Mouse (Mus musculus) right cerebral cortex, adult 18-20 months (tissue): ENCODE results near the gene Nr6a1.
A peak's percentile ranks its signal among the peaks of the same experiment; 100 is the strongest.

ENCODE experiments used
- DNase-seq: peaks from one replicate; pipeline ENCODE4 v3.0.0; 2022; ENCODE audit warnings: mixed read lengths

Nr6a1 gene

DNA sequence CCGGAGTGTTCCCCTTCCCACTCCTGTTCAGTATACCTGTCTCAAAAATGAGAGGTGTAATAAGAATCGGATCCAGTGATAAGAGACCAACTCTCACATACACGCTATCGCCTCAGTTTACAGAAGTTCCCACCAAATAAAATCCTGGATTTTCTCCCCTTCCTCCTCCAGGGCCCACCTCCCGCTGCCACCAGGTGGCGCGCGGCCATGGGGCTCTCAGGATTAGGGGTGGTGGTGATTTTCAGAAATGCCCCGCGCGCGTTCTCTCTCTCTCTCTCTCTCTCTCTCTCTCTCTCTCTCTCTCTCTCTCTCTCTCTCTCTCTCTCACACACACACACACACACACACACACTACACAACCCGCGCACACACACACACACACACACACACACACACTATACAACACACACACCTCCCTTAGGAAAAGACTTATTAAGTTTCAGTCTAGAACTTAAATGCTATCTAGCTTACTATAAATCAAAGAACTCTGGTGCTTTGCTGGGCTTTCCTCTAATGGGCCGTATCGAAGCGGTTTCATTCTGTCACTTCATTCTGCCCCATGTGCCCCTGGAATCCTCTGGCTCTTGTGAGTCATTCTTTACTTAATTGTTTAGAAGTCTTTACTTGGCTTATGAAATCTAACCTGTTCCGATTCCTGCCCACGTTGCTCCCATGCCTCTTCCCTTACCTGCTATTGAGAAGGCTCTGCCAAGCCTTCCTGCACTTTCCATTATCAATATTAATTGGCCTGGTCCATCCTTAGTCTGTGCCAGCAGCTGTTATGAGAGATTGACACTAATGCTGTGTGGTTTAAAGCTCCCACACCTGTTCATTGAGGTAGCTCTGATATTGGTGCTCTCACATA is at the start of gene Nr6a1:
Gene Nr6a1, minus strand, starts transcription at position 574 of the 865 bp plus-strand sequence.
- peak; percentile 55 for DNase-seq

DNA sequence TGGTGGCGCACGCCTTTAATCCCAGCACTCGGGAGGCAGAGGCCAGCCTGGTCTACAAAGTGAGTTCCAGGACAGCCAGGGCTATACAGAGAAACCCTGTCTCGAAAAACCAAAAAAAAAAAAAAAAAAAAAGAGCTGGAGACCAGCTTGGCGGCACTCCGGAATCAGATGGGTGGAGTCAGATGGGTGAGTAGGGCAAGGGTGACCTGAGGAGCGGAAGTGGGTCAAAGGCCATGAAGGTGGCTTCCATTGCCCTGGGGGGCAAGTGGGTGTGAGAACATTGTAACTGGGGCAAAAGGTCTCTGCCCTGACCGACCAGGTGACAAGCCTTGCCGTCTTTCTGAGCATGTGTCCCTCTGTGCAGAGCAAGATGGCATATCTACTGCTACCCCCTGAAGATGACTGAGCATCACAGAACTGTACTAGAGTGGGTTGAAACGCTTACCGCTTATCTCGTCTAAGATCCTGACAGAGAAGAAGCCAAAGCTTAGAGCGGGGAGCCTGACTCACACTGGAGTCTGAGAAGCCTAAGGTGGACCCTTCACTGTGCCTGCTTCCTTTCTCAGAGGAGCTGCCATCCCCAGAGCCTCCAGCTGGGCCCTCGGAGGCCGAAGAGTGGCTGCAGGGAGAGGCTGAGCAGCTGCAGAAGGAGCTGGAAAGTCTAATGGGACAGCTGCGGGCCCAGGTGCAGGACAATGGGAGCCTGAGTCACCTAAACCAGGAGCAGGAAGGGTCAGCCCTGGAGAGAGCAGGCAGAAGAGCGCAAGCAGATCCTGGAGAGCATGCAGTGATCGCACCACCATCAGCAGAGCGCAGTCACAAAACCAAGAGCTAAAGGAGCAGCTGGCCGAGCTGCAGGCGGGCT is 48.7 kb upstream of the Nr6a1 start:
- DNase-seq, result no peak

DNA sequence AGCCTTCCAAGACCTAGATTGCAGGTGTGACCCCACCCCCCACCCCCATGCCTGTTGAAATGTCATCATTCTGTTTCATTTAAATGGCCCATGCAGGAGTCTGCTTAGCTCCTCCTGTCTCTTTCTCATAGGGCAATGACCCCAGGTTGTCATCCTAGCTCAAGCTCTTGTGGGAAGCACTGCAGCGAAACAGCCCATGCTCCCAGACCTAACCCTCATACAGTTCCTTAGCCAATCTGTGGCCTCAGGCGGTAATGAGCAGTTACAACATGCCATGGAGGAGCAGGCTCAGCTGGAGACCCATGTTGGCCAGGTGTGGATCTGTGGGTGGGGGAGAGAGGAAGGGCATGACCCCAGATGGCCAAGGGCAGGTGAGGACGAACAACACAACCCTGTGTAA is 47.7 kb upstream of the Nr6a1 start:
- DNase-seq, result no peak

DNA sequence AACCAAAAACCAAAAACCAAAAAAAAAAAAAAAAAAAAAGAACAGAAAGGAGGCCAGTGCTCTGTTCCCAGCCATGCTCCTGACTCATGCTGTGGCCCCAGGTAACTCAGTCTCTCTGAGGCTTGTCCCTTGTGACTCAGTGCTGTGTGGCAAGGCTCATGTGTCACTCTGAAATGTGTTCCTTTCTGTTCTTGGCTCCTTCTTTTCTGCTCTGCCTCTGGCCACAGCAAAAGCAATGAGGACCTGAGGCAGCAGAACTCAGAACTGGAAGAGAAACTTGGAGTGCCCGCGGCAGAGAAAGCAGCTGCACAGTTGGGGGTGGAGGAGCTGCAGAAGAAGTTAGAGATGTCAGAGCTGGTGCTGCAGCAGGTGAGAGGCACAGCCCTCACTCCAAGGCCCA is 46.7 kb upstream of the Nr6a1 start:
- DNase-seq, result no peak

DNA sequence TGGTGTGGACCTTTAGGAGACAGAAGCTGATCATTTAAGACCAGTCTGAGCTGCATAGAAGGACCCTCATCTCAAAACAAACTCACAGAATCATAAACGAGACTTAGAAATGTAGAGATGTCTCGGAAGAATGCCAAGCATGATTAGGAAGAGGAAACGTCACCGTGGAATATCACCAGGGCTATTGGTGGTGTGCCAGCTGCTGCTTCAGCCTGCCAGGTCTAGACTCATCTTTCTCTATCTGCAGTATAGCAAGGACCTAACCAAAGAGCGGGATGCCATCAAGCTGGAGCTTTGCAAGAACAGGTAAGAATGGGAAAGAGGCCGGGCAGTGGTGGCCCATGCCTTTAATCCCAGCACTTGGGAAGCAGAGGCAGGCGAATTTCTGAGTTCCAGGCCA is 46.2 kb upstream of the Nr6a1 start:
- no peak for DNase-seq

DNA sequence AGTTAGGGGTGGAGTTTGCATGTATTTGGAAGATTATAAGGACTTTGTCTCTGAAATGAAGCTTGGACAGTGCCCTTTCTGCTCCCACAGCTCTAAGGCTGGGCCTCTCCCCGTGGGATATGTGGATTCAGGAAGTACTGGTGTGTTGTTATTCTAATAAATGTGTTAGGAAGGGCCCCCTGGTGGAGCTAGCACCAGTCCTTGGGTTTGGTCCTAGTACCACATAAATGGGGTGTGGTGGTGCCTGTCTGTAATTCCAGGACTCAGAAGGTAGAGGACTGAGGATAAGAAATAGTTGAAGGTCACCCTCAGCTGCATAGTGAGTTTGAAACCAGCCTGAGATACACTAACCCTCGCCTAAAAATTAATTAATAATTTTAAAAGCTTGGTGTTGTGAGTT is 45.7 kb upstream of the Nr6a1 start:
- DNase-seq, result no peak

DNA sequence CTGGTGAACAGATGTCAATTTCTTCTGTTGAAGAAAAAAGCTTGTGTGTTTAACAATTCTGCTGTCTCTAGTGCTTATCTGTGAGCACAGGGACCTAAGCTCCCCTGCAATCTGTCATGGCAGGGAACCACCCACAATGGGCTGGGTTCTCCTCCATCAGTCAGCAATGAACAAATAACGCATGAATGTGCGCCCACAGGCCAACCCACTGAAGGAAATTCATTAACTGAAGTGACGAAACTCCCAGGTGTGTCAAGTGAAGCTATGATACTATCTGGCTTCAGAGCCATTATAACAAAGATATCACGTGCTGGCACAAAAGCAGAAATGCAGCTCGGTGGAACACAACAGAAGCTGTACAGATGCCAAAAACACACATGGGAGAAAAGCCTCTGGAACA is 42.6 kb upstream of the Nr6a1 start:
- DNase-seq, result no peak

DNA sequence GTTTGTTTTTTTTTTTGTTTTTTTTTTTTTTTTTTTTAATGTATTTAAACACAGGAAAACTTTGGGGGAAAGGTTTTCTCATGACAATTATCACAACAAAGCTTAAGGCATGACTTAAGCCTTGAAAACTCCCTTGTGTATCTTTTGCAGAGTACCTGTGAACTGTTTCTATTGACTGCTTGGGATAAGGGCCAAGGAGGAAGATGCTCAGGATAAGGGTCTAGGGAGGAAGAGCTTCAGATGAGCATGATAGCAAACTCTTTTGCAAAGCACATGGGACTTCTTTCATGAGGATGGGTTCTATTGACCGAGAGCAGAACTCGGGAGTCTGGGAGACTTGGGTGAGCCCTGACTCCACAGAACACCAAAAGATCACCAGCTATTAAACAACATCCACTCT is 42.2 kb upstream of the Nr6a1 start:
- DNase-seq, result no peak

DNA sequence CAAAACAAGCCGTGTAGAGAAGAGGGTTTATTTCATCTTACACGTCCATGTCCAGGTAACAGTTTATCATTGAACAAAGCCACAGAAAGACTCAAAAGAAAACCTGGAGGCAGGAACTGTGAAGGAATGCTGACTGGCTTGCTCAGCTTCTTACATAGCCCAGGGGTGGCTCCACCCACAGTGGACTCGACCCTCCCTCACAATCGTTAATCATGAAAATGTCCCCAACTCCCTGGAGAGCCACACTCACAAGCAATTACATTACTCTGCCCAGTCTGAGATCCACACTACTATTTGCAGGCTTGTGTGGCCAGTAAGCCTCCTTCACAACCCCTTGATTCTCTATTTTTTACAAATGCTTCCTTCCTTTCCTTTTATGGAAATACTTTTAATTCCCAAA is 36.7 kb upstream of the Nr6a1 start:
- DNase-seq, result no peak

DNA sequence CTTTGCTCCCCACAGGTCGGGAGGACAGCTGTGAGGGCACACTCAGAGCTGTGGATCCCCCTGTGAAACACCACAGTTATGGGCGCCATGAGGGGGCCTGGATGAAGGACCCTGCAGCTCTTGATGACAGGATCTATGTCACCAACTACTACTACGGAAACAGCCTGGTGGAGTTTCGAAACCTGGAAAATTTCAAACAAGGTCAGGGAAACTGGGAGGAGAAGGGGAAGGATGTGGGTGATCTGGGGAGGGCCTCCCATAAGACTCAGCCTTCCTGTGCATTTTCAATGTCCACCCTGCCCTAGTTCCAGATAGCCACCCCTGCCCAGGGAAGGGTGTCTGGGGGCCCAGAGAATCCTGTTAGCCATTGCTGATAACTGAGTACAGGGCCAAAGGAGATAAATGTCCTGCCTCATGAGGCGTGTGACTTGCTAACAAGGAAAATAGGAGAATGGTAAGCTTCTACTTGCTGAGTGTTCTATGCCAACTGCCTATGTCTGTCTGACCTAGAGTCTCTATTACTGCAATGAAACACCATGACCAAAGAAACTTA is 30.3 kb upstream of the Nr6a1 start:
- DNase-seq, result no peak

DNA sequence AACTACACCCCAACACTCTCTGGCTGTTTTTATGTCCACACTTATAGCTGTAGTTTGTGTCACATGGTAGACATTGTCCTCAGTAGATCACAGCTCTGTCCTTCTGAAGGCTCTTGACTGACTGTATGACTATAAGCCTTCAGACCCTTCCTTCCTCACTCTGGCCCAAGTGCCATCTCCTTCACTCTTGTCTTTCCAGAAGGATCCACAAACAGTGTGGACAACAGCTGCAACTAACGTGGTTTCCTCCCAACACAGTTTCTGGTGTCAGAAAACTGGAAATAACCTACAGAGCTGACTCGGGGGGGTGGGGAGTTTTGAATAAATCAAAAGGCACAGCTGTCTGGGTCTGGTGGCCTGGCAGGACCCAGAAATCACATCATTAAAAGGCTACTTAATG is 28.6 kb upstream of the Nr6a1 start:
- DNase-seq, result no peak

DNA sequence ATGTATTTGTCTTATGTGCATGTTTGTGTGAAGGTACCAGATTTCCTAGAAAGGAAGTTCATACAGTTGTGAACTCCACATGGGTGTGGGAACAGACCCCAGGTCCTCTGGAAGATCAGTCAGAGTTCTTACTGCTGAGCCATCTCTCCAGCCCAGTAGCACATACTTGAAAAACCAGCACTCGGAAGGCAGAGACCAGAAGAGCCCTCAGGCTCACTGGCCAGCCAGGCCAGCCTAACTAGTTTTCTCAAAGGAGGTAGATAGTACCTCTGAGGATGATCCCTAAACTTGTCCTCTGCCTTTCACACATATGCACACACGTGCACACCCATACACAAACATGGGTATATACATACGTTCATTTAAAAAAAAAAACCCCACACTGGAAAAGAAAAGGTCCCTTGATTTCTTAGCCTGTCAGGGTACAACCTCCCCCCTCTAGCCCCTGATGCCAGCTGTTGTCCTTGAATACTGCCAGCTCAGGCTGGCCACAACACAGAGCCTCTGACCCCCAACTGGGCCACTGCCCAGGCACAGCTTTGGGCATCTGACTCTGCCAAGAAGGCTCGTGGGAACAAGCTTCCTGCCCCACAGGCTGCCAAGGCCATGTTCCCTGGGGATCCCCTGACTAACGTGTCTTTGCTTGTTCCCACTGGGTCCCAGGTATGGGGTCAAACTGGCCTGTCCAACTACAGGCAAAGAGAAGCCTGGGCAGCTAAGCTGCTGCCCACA is 25.8 kb upstream of the Nr6a1 start:
- DNase-seq, result peak; percentile 66

DNA sequence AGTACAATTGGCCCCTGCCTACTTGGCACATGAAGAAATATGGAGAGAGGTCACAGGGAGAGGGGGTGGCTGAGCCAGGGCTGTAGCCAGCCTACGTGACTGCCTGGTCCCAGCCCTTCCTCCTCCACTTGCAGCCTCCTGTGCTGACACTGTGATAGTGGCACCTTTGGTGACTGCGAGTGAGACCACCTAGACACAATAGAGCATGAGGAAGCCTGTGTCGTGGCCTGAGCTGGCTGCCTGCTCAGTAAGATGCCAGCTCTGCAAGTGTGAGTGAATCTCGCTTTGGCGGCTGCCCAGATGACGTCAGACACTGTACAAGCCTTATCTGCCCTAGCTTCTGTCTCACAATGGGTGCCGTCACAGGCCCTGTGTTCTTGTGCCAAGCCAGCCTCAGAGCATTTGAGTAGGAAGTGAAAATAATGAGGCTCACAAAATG is 22.8 kb upstream of the Nr6a1 start:
- DNase-seq, result peak; percentile 80

DNA sequence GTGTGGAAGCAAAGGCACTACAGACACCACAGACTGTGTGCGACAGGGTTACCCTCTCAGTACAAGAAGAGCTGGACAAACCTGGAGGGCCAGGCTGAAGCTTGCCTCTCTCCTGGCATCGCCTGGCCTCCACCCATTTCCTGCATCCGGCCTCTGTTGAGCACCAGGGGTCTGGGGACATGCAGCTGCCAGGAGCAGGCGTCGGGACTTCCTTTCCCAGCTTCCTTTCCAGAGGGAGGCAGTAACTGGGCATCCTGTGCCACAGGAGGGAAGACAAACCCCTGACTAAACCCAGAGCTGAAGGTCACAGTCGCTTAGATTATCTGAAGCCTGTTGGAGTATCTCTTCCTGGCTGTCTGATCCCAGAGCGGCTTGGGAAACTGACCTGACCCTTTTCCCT is 20.1 kb upstream of the Nr6a1 start:
- no peak for DNase-seq

DNA sequence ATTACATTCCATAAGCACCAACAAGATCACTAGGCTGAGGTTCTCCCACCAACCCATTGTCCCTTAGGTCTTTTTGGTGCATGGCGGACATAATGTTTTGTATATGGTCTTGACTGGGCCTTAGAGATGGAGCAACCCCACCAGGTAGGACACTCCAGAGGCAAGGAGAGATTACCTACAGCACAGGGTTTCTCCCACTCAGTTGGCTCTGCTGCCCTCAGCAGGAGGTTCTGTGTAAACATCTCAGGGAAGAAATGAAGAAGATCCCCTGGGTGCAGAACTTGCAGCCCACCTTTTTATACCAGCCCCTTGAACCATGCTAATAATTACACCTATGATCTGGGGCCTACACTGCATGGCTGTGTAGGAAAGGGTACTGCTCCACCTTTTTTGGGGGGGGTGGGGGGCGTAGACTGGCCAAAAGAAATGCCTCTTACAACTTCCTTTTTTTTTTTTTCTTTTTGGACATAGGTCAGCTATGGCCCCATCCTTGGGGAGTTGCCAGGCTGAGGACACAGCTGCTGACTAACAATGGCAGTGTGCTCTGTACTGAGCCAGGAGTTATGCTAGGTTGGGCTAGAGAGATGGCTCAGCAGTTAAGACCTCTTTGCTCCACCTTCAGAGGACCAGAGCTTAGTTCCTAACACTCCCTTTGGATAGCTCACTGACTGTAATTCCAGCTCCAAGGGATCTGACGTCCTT is 17.1 kb upstream of the Nr6a1 start:
- DNase-seq, result no peak

DNA sequence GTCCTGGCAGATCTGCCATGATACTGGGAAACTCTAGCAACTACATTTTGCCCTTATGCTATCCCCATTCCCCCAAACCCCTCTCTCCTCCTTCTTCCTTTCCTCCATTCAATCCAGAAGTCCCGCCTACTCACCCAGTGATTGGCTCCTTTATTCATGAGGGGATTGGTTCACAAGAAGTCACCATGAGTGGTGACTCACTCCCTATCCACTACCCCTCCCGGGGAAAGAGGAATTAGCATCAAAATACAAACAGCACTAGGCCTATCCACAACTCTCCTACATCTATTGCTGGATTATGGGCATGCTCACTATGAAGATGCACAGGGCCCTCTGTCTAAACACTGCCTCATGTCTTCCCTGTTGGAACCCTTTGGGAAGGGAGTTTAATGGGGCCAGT is 16.5 kb upstream of the Nr6a1 start:
- no peak for DNase-seq

DNA sequence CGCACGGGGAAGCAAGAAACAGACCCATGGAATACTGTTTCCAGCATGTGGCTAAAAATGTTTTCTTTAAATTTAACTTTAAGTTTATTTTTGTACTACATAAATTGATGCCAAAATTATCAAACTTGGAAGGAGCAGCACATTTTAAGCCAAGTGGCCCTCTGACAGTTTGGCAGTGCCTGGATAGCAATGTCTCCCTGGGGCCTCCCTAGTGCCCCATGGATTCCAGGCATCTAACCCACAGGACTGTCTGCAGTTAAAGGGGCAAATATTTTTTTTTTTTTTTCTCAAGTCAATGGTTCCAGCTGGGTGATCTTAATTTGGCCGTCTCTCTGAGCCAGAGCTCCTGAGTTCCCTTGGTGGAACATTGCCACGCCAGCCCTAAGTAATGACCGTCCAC is 15.7 kb upstream of the Nr6a1 start:
- DNase-seq, result no peak

DNA sequence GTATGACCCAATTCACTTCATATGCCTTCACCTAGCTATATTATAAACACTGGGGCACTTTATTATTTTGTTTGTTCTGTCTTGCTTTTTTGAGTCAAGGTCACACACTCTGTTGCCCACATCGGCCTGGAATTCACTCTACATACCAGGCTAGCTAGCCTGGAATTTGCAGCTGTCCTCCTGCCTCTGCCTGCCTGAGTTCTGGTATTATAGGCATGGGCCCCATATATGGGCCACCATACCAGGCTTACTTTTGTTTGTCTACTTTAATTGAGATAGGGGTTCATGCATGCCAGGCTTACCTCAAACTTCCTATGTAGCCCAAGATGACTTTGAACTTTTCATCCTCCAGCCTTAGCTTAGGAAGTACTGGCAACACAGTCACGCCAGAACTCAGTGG is 14.4 kb upstream of the Nr6a1 start:
- no peak for DNase-seq

DNA sequence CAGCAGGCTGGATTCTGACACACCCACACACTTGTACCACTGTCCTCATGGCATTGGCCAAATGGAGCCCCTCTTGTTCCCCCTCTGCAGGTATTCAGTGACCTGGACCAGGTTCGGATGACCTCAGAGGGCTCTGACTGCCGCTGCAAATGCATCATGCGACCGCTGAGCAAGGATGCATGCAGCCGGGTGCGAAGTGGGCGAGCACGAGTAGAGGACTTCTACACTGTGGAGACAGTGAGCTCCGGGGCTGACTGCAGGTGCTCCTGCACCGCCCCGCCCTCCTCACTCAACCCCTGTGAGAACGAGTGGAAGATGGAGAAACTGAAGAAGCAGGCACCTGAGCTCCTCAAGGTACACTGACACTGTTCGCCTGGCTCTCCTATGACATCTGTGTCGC is 13.9 kb upstream of the Nr6a1 start:
- DNase-seq, result no peak

DNA sequence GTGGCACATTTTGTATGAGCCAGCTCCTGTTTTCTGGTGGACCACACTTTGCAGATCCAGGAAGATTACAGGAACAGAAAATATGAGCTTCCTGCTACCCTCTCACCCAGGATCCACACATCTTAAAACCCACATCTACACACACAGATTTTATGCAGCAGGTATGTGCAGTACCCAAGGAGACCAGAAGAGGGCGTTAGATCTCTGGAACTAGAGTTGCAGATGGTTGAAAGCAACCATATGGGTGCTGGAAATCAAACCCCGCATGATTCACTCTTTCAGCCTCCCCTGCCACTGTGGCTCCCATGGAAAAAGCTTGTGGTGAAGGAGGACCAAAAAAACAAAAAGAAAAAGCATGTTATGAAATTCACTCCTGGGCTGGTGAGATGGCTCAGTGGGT is 11.6 kb upstream of the Nr6a1 start:
- DNase-seq, result no peak

DNA sequence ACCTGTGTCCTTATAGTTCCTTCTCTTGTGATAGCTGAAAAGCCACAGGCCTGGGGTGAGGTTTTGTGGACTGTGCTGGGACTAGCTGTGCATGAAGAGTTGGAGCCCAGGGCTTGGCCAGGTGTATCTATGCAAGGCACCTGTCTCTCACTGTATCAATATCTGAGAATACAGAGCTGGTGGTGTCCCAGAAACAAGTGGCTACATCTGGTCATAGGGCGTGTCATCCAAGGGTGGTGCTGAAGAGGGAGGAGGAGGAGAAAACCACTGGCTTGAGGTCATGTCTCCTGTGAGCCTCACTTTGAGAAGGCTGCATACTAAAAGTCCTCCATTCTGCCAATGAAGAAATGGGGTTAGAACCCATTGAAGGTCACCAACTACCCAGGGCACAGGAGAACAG is 10.5 kb upstream of the Nr6a1 start:
- DNase-seq, result no peak

DNA sequence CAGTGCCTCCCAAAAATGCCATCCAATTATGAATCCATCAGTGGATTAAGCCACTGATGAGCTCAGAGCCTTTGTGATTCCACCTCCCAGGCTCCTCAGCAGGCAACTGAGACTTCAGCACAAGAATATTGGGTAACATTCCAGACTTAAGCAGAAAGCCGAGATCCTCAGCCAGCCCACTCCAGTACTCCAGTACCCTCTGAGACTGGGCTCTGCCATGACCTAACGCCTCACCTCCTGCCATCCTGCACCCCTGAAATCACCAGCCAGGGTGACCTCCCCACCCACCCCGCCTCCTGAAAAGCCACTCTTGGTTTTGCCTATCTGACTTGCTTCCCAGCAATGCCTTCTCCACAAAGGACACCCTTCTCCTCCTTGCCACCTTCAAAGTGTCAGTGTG is 9.9 kb upstream of the Nr6a1 start:
- no peak for DNase-seq
